Mouse (Mus musculus) CH12.LX (cell line): Measurements from ENCODE around the gene Gpr108. TPM values are rescaled to one million over a fixed set of nuclear protein-coding genes. Genes with fewer than 3 reads are reported as not detected.
A peak's percentile ranks its signal among the peaks of the same experiment; 100 is the strongest.
"Not testable (repeated sequence)": the region's sequence is repeated elsewhere in the genome, so short reads cannot be mapped to it uniquely, and the experiment has no call there.

Experiments used
- DNase-seq: peaks from one replicate; pipeline ENCODE4 v3.0.0-alpha.2; 2013; ENCODE audit errors: extremely low read depth
- H3K27ac ChIP-seq: 2 replicates; pipeline ENCODE4 v1.5.1; 2012; ENCODE audit warnings: low read depth, mild to moderate bottlenecking, control low read depth, moderate library complexity; ENCODE audit not compliant: insufficient read depth
- H3K27me3 ChIP-seq: replicated peaks from 2 replicates; pipeline ENCODE3; 2012; ENCODE audit warnings: inconsistent platforms
- H3K36me3 ChIP-seq, 2 experiments: replicated peaks in 1 of 2; 2 replicates each; pipeline versions ENCODE3 to v1.6.1; 2012; ENCODE audit warnings: inconsistent platforms in 1 of 2, low read length in 1 of 2, mild to moderate bottlenecking in 1 of 2, mixed read lengths in 1 of 2, moderate library complexity in 1 of 2; ENCODE audit not compliant: control insufficient read depth in 1 of 2, insufficient read depth in 1 of 2
- H3K4me1 ChIP-seq, 2 experiments: 2 replicates each; pipeline ENCODE4 v1.6.1; 2012; ENCODE audit warnings: inconsistent platforms in 1 of 2, moderate library complexity in 1 of 2; ENCODE audit not compliant: insufficient read depth in 2 of 2, control insufficient read depth in 1 of 2
- H3K4me2 ChIP-seq: 2 replicates; pipeline ENCODE4 v1.6.1; 2012; ENCODE audit warnings: low read depth, mild to moderate bottlenecking, control low read depth; ENCODE audit not compliant: poor library complexity, insufficient read depth, severe bottlenecking
- H3K4me3 ChIP-seq, 3 experiments: fragments of 150-350 bp in 1 of 3; sonication (generic) in 1 of 3; replicated peaks in 1 of 3; 2 replicates each; pipeline versions ENCODE3 to v1.5.1; 2011 to 2012; ENCODE audit warnings: low read depth in 2 of 3, low read length in 2 of 3, mild to moderate bottlenecking in 2 of 3, moderate library complexity in 2 of 3, control low read depth in 1 of 3, improper control_type of control experiment in 1 of 3, inconsistent platforms in 1 of 3, mixed read lengths in 1 of 3; ENCODE audit not compliant: poor library complexity in 1 of 3
- H3K79me2 ChIP-seq: replicated peaks from 2 replicates; pipeline ENCODE4 v1.6.1; 2012; ENCODE audit warnings: mild to moderate bottlenecking, moderate library complexity; ENCODE audit not compliant: control insufficient read depth, poor library complexity, insufficient read depth, severe bottlenecking; ENCODE audit errors: extremely low read depth
- H3K9ac ChIP-seq: 2 replicates; pipeline ENCODE4 v1.6.1; 2012; ENCODE audit warnings: low read depth, mild to moderate bottlenecking, control low read depth, moderate library complexity; ENCODE audit not compliant: insufficient read depth
- H3K9me3 ChIP-seq: replicated peaks from 2 replicates; pipeline ENCODE3; 2012; ENCODE audit warnings: low read length, inconsistent platforms, mixed read lengths
- CHD1 ChIP-seq: IDR thresholded peaks from 2 replicates; pipeline ENCODE4 v1.6.1; 2012; ENCODE audit warnings: low read depth, low read length, improper control_type of control experiment, inconsistent platforms
- CTCF ChIP-seq, 2 experiments: IDR thresholded peaks in 1 of 2; conservative IDR thresholded peaks in 1 of 2; 2 replicates each; pipeline ENCODE4 v1.5.1; 2011 to 2012; ENCODE audit warnings: low read depth in 2 of 2, low read length in 2 of 2, improper control_type of control experiment in 1 of 2, inconsistent platforms in 1 of 2, mild to moderate bottlenecking in 1 of 2, moderate library complexity in 1 of 2
- ELF1 ChIP-seq: IDR thresholded peaks from 2 replicates; pipeline ENCODE4 v1.6.1; 2014; ENCODE audit warnings: low read depth, mild to moderate bottlenecking, inconsistent platforms, low read length, improper control_type of control experiment
- GABPA ChIP-seq: IDR thresholded peaks from 2 replicates; pipeline ENCODE4 v1.6.1; 2012; ENCODE audit warnings: low read depth, low read length, improper control_type of control experiment, inconsistent platforms; ENCODE audit not compliant: insufficient replicate concordance
- HCFC1 ChIP-seq: IDR thresholded peaks from 2 replicates; pipeline ENCODE4 v1.6.1; 2012; ENCODE audit warnings: low read depth, mild to moderate bottlenecking, inconsistent platforms, low read length, improper control_type of control experiment
- IRF4 ChIP-seq: IDR thresholded peaks from 2 replicates; pipeline ENCODE4 v1.6.1; 2014; ENCODE audit warnings: low read depth, mild to moderate bottlenecking, inconsistent platforms, low read length, improper control_type of control experiment
- JUND ChIP-seq: conservative IDR thresholded peaks from 2 replicates; pipeline ENCODE4 v1.6.1; 2011; ENCODE audit warnings: low read depth, low read length, improper control_type of control experiment
- MAFK ChIP-seq: IDR thresholded peaks from 2 replicates; pipeline ENCODE4 v1.6.1; 2011; ENCODE audit warnings: low read length, improper control_type of control experiment; ENCODE audit not compliant: insufficient replicate concordance
- MAX ChIP-seq: IDR thresholded peaks from 2 replicates; pipeline ENCODE4 v1.6.1; 2011; ENCODE audit warnings: low read length, improper control_type of control experiment
- MAZ ChIP-seq: IDR thresholded peaks from 2 replicates; pipeline ENCODE4 v1.6.1; 2012; ENCODE audit warnings: low read depth, mild to moderate bottlenecking, inconsistent platforms, low read length, improper control_type of control experiment, moderate library complexity
- MEF2A ChIP-seq: IDR thresholded peaks from 2 replicates; pipeline ENCODE4 v1.6.1; 2014; ENCODE audit warnings: low read depth, mild to moderate bottlenecking, inconsistent platforms, low read length, improper control_type of control experiment, borderline replicate concordance
- MXI1 ChIP-seq: IDR thresholded peaks from 2 replicates; pipeline ENCODE4 v1.6.1; 2011; ENCODE audit warnings: mild to moderate bottlenecking, low read depth, low read length, improper control_type of control experiment
- MYC ChIP-seq: IDR thresholded peaks from 2 replicates; pipeline ENCODE4 v1.6.1; 2011; ENCODE audit warnings: low read depth, mild to moderate bottlenecking, improper control_type of control experiment, low read length
- NELFE ChIP-seq: IDR thresholded peaks from 2 replicates; pipeline ENCODE4 v1.6.1; 2011; ENCODE audit warnings: low read depth, low read length, improper control_type of control experiment
- NRF1 ChIP-seq: IDR thresholded peaks from 2 replicates; pipeline ENCODE4 v1.6.1; 2014; ENCODE audit warnings: low read depth, mild to moderate bottlenecking, inconsistent platforms, low read length, improper control_type of control experiment, moderate library complexity
- RCOR1 ChIP-seq: conservative IDR thresholded peaks from 2 replicates; pipeline ENCODE4 v1.6.1; 2012; ENCODE audit warnings: low read depth, mild to moderate bottlenecking, inconsistent platforms, low read length, improper control_type of control experiment
- SIN3A ChIP-seq: IDR thresholded peaks from 2 replicates; pipeline ENCODE4 v1.6.1; 2012; ENCODE audit warnings: low read length, improper control_type of control experiment, inconsistent platforms
- SMC3 ChIP-seq: IDR thresholded peaks from 2 replicates; pipeline ENCODE4 v1.6.1; 2011; ENCODE audit warnings: low read depth, low read length, improper control_type of control experiment
- TBP ChIP-seq: conservative IDR thresholded peaks from 2 replicates; pipeline ENCODE4 v1.6.1; 2011; ENCODE audit warnings: low read depth, low read length, improper control_type of control experiment
- UBTF ChIP-seq: IDR thresholded peaks from 2 replicates; pipeline ENCODE4 v1.6.1; 2012; ENCODE audit warnings: low read depth, mild to moderate bottlenecking, inconsistent platforms, low read length, improper control_type of control experiment, moderate library complexity
- ZC3H11A ChIP-seq: IDR thresholded peaks from 2 replicates; pipeline ENCODE4 v1.6.1; 2012; ENCODE audit warnings: low read depth, mild to moderate bottlenecking, inconsistent platforms, low read length, improper control_type of control experiment
- ZMIZ1 ChIP-seq: IDR thresholded peaks from 2 replicates; pipeline ENCODE4 v1.6.1; 2012; ENCODE audit warnings: low read depth, mild to moderate bottlenecking, inconsistent platforms, low read length, improper control_type of control experiment
- ZNF384 ChIP-seq: IDR thresholded peaks from 2 replicates; pipeline ENCODE4 v1.6.1; 2012; ENCODE audit warnings: low read depth, low read length, improper control_type of control experiment, inconsistent platforms
- dilution Hi-C: fragments of 300-500 bp; cut with MboI; formaldehyde crosslinking; loops from 2 replicates; pipeline ENCODE4 v1.14.3; 2020; ENCODE audit warnings: low sequenced_read_pairs; ENCODE audit not compliant: extremely low pct_unique_long_range_greater_than_20kb, extremely low pct_ligation_motif_present
- in situ Hi-C: fragments of 300-500 bp; cut with MboI; formaldehyde crosslinking; loops from 3 replicates; pipeline ENCODE4 v1.14.3; 2019; ENCODE audit warnings: low sequenced_read_pairs, low pct_ligation_motif_present, low pct_unique_long_range_greater_than_20kb, mixed read lengths
- polyA plus RNA-seq: library from polyadenylated mRNA; unstranded; fragments of >175 nt; gene quantifications from 2 replicates; pipeline ENCODE4 v1.2.1, GENCODE M21; 2012; ENCODE audit warnings: low read depth; ENCODE audit not compliant: insufficient read length
- total RNA-seq, 2 experiments: library from RNA; depleted of rRNA; stranded (reverse); fragments of 300-350 nt in 1 of 2; fragments of >200 nt in 1 of 2; gene quantifications; 2 replicates each; pipeline ENCODE4 v1.2.3; 2012 to 2014

Gpr108 gene
- total and polyA plus RNA-seq, 3 experiments, result 20.2 to 32.0 (median 25.0) TPM

- Histone ChIP-seq H3K27ac (peak overlapping the region; percentile 99), H3K36me3 (peaks cover 4 to 22% of the 10 kb centered on the region in 2 experiments)
- TF ChIP-seq ZC3H11A (no peak), MXI1 (no peak), GABPA (no peak), MAFK (no peak), MAZ (no peak), TBP (no peak), NELFE (no peak)
- TF ChIP-seq, all 38 proteins: peak for 0
- H3K4me3 ChIP-seq, result peak overlapping the region; percentile 31 to 83 (median 40)
- dilution Hi-C loops (no loop called here), in situ Hi-C loops (no loop called here)
- H3K4me1 ChIP-seq, result peaks cover 33 to 65% of the 10 kb centered on the region in 2 experiments
- no peak overlapping the region; the same call in 1 of the 2 replicates for H3K9ac ChIP-seq
- H3K27me3 ChIP-seq, result peaks cover 3% of the 10 kb centered on the region
- H3K79me2 ChIP-seq, result peaks cover 36% of the 10 kb centered on the region
- no peaks in the 10 kb centered on the region for H3K9me3 ChIP-seq
- DNase-seq, result no peak
- H3K4me2 ChIP-seq, result peak overlapping the region; percentile 32
These were observed 30.3 kb upstream of the Gpr108 start for GRCm38 (mm10) chr17:57278537-57278936.

DNA sequence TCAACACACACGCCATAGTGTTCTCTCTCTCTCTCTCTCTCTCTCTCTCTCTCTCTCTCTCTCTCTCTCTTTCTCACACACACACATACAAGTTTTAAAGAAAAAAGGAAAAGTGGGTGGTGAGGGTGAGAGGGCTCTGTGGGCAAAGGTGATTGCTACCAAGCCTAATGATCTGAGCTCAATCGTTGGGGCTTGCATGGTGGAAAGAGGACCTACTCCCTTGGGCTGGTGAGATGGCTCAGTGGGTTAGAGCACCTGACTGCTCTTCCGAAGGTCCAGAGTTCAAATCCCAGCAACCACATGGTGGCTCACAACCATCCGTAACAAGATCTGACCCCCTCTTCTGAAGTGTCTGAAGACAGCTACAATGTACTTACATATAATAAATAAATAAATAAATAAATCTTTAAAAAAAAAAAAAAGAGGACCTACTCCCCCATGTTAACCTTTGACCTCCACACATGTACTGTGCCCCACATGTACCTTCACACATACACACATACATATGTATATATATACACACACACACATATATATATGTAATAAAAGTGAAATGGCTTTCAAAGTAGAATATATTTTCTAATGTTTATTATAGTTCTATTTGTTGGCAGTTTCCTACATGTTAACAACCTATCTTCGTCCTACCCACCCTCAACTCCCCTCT is 29.5 kb upstream of the Gpr108 start:
- H3K36me3 ChIP-seq, result peaks cover 4 to 14% of the 10 kb centered on the region in 2 experiments
- peak; percentile 58 for DNase-seq
- H3K4me2 ChIP-seq, result peak overlapping the region; percentile 87; the same call in 1 of the 2 replicates
- H3K4me1 ChIP-seq, result peaks cover 25 to 57% of the 10 kb centered on the region in 2 experiments
- peak; percentile 60; the same call in 1 of the 2 replicates for TF ChIP-seq ELF1
- TF ChIP-seq TBP, result peak; percentile 97
- TF ChIP-seq ZNF384, result peak; percentile 48
- TF ChIP-seq, all 38 proteins: peak for 3; not testable (repeated sequence) for 35
- H3K9me3 ChIP-seq, dilution Hi-C loops, in situ Hi-C loops, H3K9ac ChIP-seq, H3K27me3 ChIP-seq: not testable (repeated sequence)
- Histone ChIP-seq H3K27ac (peak overlapping the region; percentile 99), H3K79me2 (peaks cover 28% of the 10 kb centered on the region), H3K4me3 (peak overlapping the region in 1 of 3 experiments; percentile 83)

DNA sequence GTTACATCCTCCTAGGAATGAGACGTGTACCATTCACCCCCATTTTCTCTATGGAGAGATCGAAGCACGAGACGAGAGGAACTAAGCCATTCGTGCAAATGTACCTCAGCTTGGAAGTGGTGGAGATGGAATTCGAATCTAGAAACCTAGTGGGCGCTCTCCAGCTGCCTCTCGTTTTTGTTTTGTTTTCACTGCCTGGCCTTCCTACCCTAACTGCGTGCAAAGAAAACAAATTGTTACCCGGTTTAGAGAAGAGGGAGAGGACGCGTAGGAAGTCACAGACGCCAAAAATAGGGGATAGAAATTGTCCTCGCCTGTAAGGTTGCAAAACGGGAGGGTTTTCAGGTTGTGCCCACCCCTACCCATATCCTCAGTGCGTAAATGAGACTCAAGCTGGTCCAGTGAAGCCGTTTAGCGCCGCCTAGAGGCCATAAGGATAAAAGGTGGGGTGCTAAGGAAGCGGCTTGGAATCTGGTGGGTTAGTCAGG is 28.4 kb upstream of the Gpr108 start:
- Histone ChIP-seq H3K4me2 (peak overlapping the region; percentile 87), H3K79me2 (peaks cover 17% of the 10 kb centered on the region), H3K36me3 (peaks cover 0 to 5% of the 10 kb centered on the region in 2 experiments), H3K9me3 (no peaks in the 10 kb centered on the region), H3K4me1 (peaks cover 17 to 48% of the 10 kb centered on the region in 2 experiments), H3K27me3 (peaks cover 3% of the 10 kb centered on the region), H3K9ac (peak overlapping the region; percentile 14), H3K4me3 (peak overlapping the region; percentile 52 to 74 (median 62)), H3K27ac (peak overlapping the region; percentile 86)
- in situ Hi-C loops (no loop called here), dilution Hi-C loops (no loop called here)
- DNase-seq, result peak; percentile 94
- TF ChIP-seq CHD1, result 0 out of 2 replicates have a peak, but pooled peaks have one; percentile 70
- TF ChIP-seq RCOR1, result no peak
- peak; percentile 55; the same call in 1 of the 2 replicates for TF ChIP-seq ELF1
- TF ChIP-seq NRF1, result no peak
- peak; percentile 90 for TF ChIP-seq MAZ
- TF ChIP-seq MEF2A, result 0 out of 2 replicates have a peak, but pooled peaks have one; percentile 62
- TF ChIP-seq JUND, result 0 out of 2 replicates have a peak, but pooled peaks have one; percentile 22
- TF ChIP-seq HCFC1, result peak; percentile 54
- TF ChIP-seq MYC, result peak; percentile 74
- peak; percentile 73 for TF ChIP-seq SMC3
- no peak for TF ChIP-seq ZMIZ1
- TF ChIP-seq SIN3A, result peak; percentile 86
- 0 out of 2 replicates have a peak, but pooled peaks have one; percentile 43 for TF ChIP-seq MAX
- TF ChIP-seq MAFK, result no peak
- peak; percentile 72 for TF ChIP-seq IRF4
- 0 out of 2 replicates have a peak, but pooled peaks have one; percentile 21 for TF ChIP-seq UBTF
- TF ChIP-seq CTCF (conservative IDR thresholded peaks at IDR 0.05 in 1 of 2, IDR thresholded peaks at IDR 0.05 in 1 of 2; ENCODE audit: low read depth in 2 of 2, low read length in 2 of 2), result peak; percentile 82 to 90
